Mouse (Mus musculus): Measurements from ENCODE around the gene Rtn4r. TPM values are rescaled to one million over a fixed set of nuclear protein-coding genes. Genes with fewer than 3 reads are reported as not detected.
A peak's percentile ranks its signal among the peaks of the same experiment; 100 is the strongest.

Gene Rtn4r
- polyA plus RNA-seq, 1 experiment from 2014 or later = 3.4 TPM

DNA sequence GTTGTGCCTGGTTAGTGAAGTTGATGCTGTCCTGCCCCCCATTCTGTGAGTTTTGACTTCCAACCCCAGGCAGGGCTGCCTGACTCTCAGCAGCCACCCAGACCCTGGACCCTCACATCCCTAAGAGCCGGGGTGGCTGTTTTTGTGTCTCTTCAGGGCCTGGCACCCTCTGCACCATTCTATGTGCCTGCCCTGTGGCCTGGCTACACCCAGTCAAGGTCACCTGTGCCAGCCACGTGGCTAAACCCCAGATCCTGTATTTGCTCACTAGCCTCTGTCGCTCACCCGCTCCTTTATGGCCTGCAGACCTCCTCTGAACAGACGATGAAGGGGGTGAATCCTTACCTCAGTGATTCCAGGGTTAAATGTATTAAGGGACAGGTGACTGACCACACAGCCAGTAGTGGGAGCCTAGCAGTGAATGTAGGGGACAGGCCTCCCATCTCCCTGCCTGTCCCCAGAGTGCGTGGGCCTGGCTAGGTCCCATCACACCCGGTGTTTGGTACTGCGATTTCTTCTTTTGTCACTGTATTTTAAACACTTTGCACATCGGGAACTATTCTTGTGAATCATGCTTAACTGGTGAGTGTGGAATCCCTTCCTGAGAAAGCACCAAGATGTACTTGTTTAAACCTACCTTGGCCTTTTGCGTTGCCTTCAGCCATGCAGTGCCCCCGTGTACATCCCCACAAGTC lies 4.0 kb downstream of the Rtn4r start:
- WGBS = 85% methylated on average over 11 of the region's 11 CpGs
- Histone ChIP-seq H3K36me3 (ENCODE audit: insufficient read depth, low read length) (no peaks in the 10 kb centered on the region), H3K9ac (replicated peaks; ENCODE audit: low read length) (no peak overlapping the region), H3K4me1 (ENCODE audit: insufficient read depth, low read length) (peaks cover 18% of the 10 kb centered on the region), H3K4me2 (replicated peaks; ENCODE audit: low read depth, low read length) (no peak overlapping the region), H3K9me3 (ENCODE audit: low read length) (no peaks in the 10 kb centered on the region), H3K4me3 (ENCODE audit: low read length) (no peak overlapping the region), H3K27ac (ENCODE audit: low read length) (no peak overlapping the region), H3K27me3 (ENCODE audit: insufficient read depth, low read length) (peaks cover 30% of the 10 kb centered on the region)
- ATAC-seq (ENCODE audit: low FRiP score, low TSS enrichment) = no peak

- Histone ChIP-seq H3K9ac (replicated peaks; ENCODE audit: low read length) (no peak overlapping the region), H3K4me1 (ENCODE audit: insufficient read depth, low read length) (peaks cover 18% of the 10 kb centered on the region), H3K27ac (ENCODE audit: low read length) (no peak overlapping the region), H3K36me3 (ENCODE audit: insufficient read depth, low read length) (no peaks in the 10 kb centered on the region), H3K27me3 (ENCODE audit: insufficient read depth, low read length) (peaks cover 24% of the 10 kb centered on the region), H3K4me3 (ENCODE audit: low read length) (no peak overlapping the region), H3K4me2 (replicated peaks; ENCODE audit: low read depth, low read length) (no peak overlapping the region), H3K9me3 (ENCODE audit: low read length) (no peaks in the 10 kb centered on the region)
- no peak for ATAC-seq (ENCODE audit: low FRiP score, low TSS enrichment)
- WGBS = 67% methylated on average over 1 of the region's 1 CpGs
These were observed 4.6 kb downstream of the Rtn4r start for GRCm38 (mm10) chr16:18132026-18132425.

DNA sequence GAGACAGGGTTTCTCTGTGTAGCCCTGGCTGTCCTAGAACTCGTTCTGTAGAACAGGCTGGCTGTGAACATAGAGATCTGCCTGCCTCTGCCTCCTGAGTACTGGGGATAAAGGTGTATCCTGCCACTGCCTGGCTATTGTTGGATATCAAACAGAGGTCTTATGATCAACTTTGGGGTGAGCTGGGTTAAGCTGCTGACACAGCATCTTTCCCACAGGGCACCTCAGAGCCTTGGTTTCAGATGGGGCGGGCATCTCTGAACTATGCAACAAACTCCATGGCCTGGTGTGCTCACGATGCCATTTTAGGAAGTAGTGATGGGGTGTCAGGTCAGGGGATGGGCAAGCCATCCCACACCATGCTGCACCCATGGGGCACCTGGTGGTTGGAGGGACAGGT lies 5.1 kb downstream of the Rtn4r start:
- no peak for ATAC-seq (ENCODE audit: low FRiP score, low TSS enrichment)
- Histone ChIP-seq H3K27me3 (ENCODE audit: insufficient read depth, low read length) (peaks cover 19% of the 10 kb centered on the region), H3K27ac (ENCODE audit: low read length) (no peak overlapping the region), H3K9ac (replicated peaks; ENCODE audit: low read length) (no peak overlapping the region), H3K4me1 (ENCODE audit: insufficient read depth, low read length) (peaks cover 18% of the 10 kb centered on the region), H3K9me3 (ENCODE audit: low read length) (no peaks in the 10 kb centered on the region), H3K4me3 (ENCODE audit: low read length) (no peak overlapping the region), H3K4me2 (replicated peaks; ENCODE audit: low read depth, low read length) (no peak overlapping the region), H3K36me3 (ENCODE audit: insufficient read depth, low read length) (no peaks in the 10 kb centered on the region)
- WGBS = 96% methylated on average over 3 of the region's 3 CpGs

DNA sequence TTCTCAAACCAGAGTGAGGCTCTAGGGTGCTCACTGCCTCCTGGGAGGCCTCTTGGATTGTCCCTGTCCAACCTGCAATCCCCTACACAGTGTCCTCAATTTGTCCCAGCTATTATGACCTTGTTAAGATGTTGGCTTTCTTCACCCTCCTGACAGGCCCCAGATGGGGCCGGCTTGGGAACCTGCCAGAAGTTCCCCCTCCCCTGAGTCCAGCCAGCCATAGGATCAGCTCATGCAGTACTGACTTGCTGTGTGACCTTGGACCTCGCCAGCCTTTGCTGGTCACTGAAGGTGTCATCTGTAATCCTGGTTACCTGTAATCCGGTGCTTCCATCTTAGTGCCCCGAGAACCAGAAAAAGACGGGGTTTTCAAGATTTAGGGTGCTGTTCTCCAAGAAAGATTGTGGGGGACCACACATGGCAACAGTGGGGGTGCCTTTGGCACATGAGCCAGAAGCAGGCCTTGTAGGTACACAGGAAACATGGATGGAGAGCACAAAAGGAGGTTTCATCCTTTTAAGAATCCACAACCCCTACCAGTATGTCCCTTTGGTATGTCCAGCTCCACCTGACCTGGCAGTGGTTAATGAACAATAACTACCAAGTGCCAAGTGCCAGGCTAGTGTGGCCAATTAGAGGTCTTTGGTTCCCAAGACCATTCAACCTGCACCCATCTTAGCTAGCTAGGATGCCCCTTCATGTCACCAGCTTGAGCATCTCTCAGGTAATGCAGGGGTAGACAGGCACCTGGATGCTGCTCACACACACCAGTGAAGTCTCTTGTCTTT lies 5.9 kb downstream of the Rtn4r start:
- H3K4me2 ChIP-seq (replicated peaks; ENCODE audit: low read depth, low read length) = no peak overlapping the region
- 85% methylated on average over 5 of the region's 5 CpGs for WGBS
- no peaks in the 10 kb centered on the region for H3K9me3 ChIP-seq (ENCODE audit: low read length)
- H3K4me3 ChIP-seq (ENCODE audit: low read length) = no peak overlapping the region
- no peak overlapping the region for H3K9ac ChIP-seq (replicated peaks; ENCODE audit: low read length)
- H3K4me1 ChIP-seq (ENCODE audit: insufficient read depth, low read length) = peaks cover 14% of the 10 kb centered on the region
- peaks cover 12% of the 10 kb centered on the region; the same call in 1 of the 2 replicates for H3K27me3 ChIP-seq (ENCODE audit: insufficient read depth, low read length)
- no peaks in the 10 kb centered on the region for H3K36me3 ChIP-seq (ENCODE audit: insufficient read depth, low read length)
- H3K27ac ChIP-seq (ENCODE audit: low read length) = no peak overlapping the region
- ATAC-seq (ENCODE audit: low FRiP score, low TSS enrichment) = no peak

DNA sequence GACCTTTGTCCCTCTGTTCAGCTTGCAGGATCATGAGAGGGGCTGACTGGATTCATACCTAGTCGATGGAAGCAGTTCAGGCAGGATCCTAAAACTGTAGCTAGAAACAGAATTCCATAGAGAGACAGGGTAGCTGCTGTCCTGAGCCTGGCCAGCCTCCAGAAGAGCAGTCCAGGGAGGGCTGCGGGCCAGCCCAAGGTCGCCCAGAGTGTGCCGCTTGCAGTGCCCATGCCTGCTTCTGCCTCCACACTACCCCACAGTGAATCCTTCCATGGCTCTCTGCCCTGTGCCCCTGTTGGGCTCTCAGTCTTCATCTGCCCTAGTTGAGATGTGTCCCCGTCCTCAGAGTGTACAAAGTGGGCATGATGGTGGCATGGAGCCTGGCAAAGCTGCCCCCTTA lies 7.8 kb downstream of the Rtn4r start:
- Histone ChIP-seq H3K27ac (ENCODE audit: low read length) (no peak overlapping the region), H3K27me3 (ENCODE audit: insufficient read depth, low read length) (no peaks in the 10 kb centered on the region), H3K36me3 (ENCODE audit: insufficient read depth, low read length) (no peaks in the 10 kb centered on the region), H3K4me3 (ENCODE audit: low read length) (no peak overlapping the region), H3K4me2 (replicated peaks; ENCODE audit: low read depth, low read length) (no peak overlapping the region), H3K9ac (replicated peaks; ENCODE audit: low read length) (no peak overlapping the region), H3K4me1 (ENCODE audit: insufficient read depth, low read length) (peaks cover 8% of the 10 kb centered on the region), H3K9me3 (ENCODE audit: low read length) (no peaks in the 10 kb centered on the region)
- ATAC-seq (ENCODE audit: low FRiP score, low TSS enrichment) = no peak; the same call in 1 of the 2 replicates
- 78% methylated on average over 5 of the region's 5 CpGs for WGBS

GRCm38 (mm10) chr16:18136015-18136414 lies 8.6 kb downstream of the Rtn4r start:
- ATAC-seq (ENCODE audit: low FRiP score, low TSS enrichment) = peak; percentile 91
- no peak overlapping the region for H3K27ac ChIP-seq (ENCODE audit: low read length)
- no peaks in the 10 kb centered on the region for H3K9me3 ChIP-seq (ENCODE audit: low read length)
- 35% methylated on average over 7 of the region's 7 CpGs for WGBS
- no peaks in the 10 kb centered on the region for H3K27me3 ChIP-seq (ENCODE audit: insufficient read depth, low read length)
- no peak overlapping the region for H3K4me2 ChIP-seq (replicated peaks; ENCODE audit: low read depth, low read length)
- no peak overlapping the region for H3K9ac ChIP-seq (replicated peaks; ENCODE audit: low read length)
- peaks cover 8% of the 10 kb centered on the region; the same call in 1 of the 2 replicates for H3K4me1 ChIP-seq (ENCODE audit: insufficient read depth, low read length)
- no peaks in the 10 kb centered on the region for H3K36me3 ChIP-seq (ENCODE audit: insufficient read depth, low read length)
- no peak overlapping the region for H3K4me3 ChIP-seq (ENCODE audit: low read length)

- Histone ChIP-seq H3K4me1 (ENCODE audit: insufficient read depth, low read length) (peaks cover 8% of the 10 kb centered on the region), H3K27me3 (ENCODE audit: insufficient read depth, low read length) (no peaks in the 10 kb centered on the region), H3K4me2 (replicated peaks; ENCODE audit: low read depth, low read length) (no peak overlapping the region), H3K36me3 (ENCODE audit: insufficient read depth, low read length) (no peaks in the 10 kb centered on the region), H3K27ac (ENCODE audit: low read length) (no peak overlapping the region), H3K9me3 (ENCODE audit: low read length) (no peaks in the 10 kb centered on the region), H3K9ac (replicated peaks; ENCODE audit: low read length) (no peak overlapping the region), H3K4me3 (ENCODE audit: low read length) (no peak overlapping the region)
- ATAC-seq (ENCODE audit: low FRiP score, low TSS enrichment) = no peak
- 68% methylated on average over 8 of the region's 8 CpGs for WGBS
These were observed 16.8 kb downstream of the Rtn4r start for GRCm38 (mm10) chr16:18144201-18144600.

GRCm38 (mm10) chr16:18145341-18145867 lies 18.0 kb downstream of the Rtn4r start:
- Histone ChIP-seq H3K9ac (replicated peaks; ENCODE audit: low read length) (no peak overlapping the region), H3K27ac (ENCODE audit: low read length) (no peak overlapping the region), H3K4me2 (replicated peaks; ENCODE audit: low read depth, low read length) (no peak overlapping the region), H3K4me1 (ENCODE audit: insufficient read depth, low read length) (peaks cover 16% of the 10 kb centered on the region), H3K27me3 (ENCODE audit: insufficient read depth, low read length) (no peaks in the 10 kb centered on the region), H3K36me3 (ENCODE audit: insufficient read depth, low read length) (no peaks in the 10 kb centered on the region), H3K4me3 (ENCODE audit: low read length) (no peak overlapping the region), H3K9me3 (ENCODE audit: low read length) (no peaks in the 10 kb centered on the region)
- no peak for ATAC-seq (ENCODE audit: low FRiP score, low TSS enrichment)
- 76% methylated on average over 5 of the region's 6 CpGs for WGBS

- no peak for ATAC-seq (ENCODE audit: low FRiP score, low TSS enrichment)
- Histone ChIP-seq H3K9ac (replicated peaks; ENCODE audit: low read length) (no peak overlapping the region), H3K36me3 (ENCODE audit: insufficient read depth, low read length) (no peaks in the 10 kb centered on the region), H3K4me2 (replicated peaks; ENCODE audit: low read depth, low read length) (no peak overlapping the region), H3K4me3 (ENCODE audit: low read length) (no peak overlapping the region), H3K27me3 (ENCODE audit: insufficient read depth, low read length) (no peaks in the 10 kb centered on the region), H3K9me3 (ENCODE audit: low read length) (no peaks in the 10 kb centered on the region), H3K4me1 (ENCODE audit: insufficient read depth, low read length) (peaks cover 16% of the 10 kb centered on the region), H3K27ac (ENCODE audit: low read length) (no peak overlapping the region)
- WGBS = 40% methylated on average over 6 of the region's 6 CpGs
These were observed 20.9 kb downstream of the Rtn4r start for GRCm38 (mm10) chr16:18148208-18148876.

Measured in kidney, embryonic 16.5 days (tissue).